Mouse (Mus musculus) heart, postnatal 0 days (tissue): ENCODE results near the gene Paip2b. TPM values are rescaled to one million over a fixed set of nuclear protein-coding genes. Genes with fewer than 3 reads are reported as not detected.

Source experiments
- ATAC-seq: fragments of 200-750 bp; cut with Nextera tagmentation; 2 replicates; pipeline ENCODE4 v1.8.0; 2017; ENCODE audit warnings: low read depth, moderate number of reproducible peaks, moderate library complexity; ENCODE audit not compliant: insufficient read depth
- DNase-seq: peaks from one replicate; pipeline ENCODE4 v3.0.0-alpha.2; 2016; ENCODE audit warnings: low spot score
- H3K27ac ChIP-seq: fragments of 300-500 bp; sonication (generic); 2 replicates; pipeline ENCODE4 v1.5.1; 2014; ENCODE audit warnings: low read depth, mild to moderate bottlenecking
- H3K27me3 ChIP-seq: fragments of 300-500 bp; sonication (generic); 2 replicates; pipeline ENCODE4 v1.6.1; 2014; ENCODE audit warnings: low read length, mixed read lengths; ENCODE audit not compliant: control insufficient read depth, insufficient read depth
- H3K36me3 ChIP-seq: fragments of 300-500 bp; sonication (generic); replicated peaks from 2 replicates; pipeline ENCODE4 v1.6.1; 2014; ENCODE audit warnings: low read length, mixed read lengths; ENCODE audit not compliant: control insufficient read depth, insufficient read depth
- H3K4me1 ChIP-seq: fragments of 300-500 bp; sonication (generic); 2 replicates; pipeline ENCODE4 v1.6.1; 2014; ENCODE audit warnings: antibody characterized with exemption; ENCODE audit not compliant: control insufficient read depth, insufficient read depth
- H3K4me2 ChIP-seq: fragments of 300-500 bp; sonication (generic); 2 replicates; pipeline ENCODE4 v1.6.1; 2014; ENCODE audit warnings: low read depth, mild to moderate bottlenecking, low read length, moderate library complexity
- H3K4me3 ChIP-seq: fragments of 300-500 bp; sonication (generic); 2 replicates; pipeline ENCODE4 v1.5.1; 2014; ENCODE audit warnings: low read depth, low read length
- H3K9ac ChIP-seq: fragments of 300-500 bp; sonication (generic); replicated peaks from 2 replicates; pipeline ENCODE4 v1.6.1; 2014; ENCODE audit warnings: low read depth, low read length, mixed read lengths
- H3K9me3 ChIP-seq: fragments of 300-500 bp; sonication (generic); replicated peaks from 2 replicates; pipeline ENCODE4 v1.6.1; 2016; ENCODE audit warnings: low read length; ENCODE audit not compliant: control insufficient read depth
- CTCF ChIP-seq: IDR thresholded peaks from 2 replicates; pipeline ENCODE4 v1.5.1; 2016; ENCODE audit warnings: antibody characterized with exemption, control low read depth, low read depth
- EP300 ChIP-seq: IDR thresholded peaks from 2 replicates; pipeline ENCODE4 v1.6.1; 2016; ENCODE audit warnings: antibody characterized with exemption, low read depth
- WGBS: fragments of 180-500 bp; shearing (Covaris S2); extraction: QIAGEN DNeasy Blood & Tissue Kit; methylation state at CpG from one replicate; pipeline ENCODE4 v1.1.7; 2014; 5-methylcytosine and 5-hydroxymethylcytosine counted together
- polyA plus RNA-seq: library from polyadenylated mRNA; unstranded; fragments of >200 nt; fragmentation: Nextera tagmentation; extraction: Ambion mirVana; gene quantifications from 2 replicates; pipeline ENCODE4 v1.2.1, GENCODE M21; 2015
- total RNA-seq: library from RNA; depleted of rRNA; stranded (reverse); fragments of >200 nt; gene quantifications from 2 replicates; pipeline ENCODE4 v1.2.3, GENCODE M21; 2014; ENCODE audit warnings: low replicate concordance; rRNA removed

The Paip2b gene
- total RNA-seq (26.8 and 40.2 TPM in 2 replicates), polyA plus RNA-seq (11.6 and 13.0 TPM in 2 replicates)

DNA sequence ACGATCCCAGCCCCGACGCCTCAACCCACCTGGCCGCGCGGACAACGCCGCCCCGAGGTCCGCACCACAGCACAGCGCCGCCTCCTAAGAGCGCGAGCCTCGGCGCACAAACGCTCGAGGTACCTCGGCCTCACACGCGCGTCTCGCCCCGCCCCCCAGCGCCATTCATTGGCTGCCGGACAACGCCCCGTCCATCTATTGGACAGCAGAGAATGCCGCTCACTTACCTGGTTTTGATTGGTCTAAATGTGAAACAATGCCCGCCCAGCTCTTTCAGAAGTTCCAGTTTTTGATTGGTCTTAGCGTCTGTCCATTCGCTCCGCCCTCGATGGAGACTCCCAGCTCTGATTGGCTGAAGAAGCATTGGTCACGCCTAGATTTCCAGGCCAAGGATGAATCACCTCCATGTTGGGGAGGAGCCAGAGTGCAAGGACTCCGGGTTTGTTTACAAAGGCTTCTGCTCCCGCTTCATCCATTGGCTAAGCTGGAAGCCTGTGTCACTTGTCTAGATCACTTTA lies at the start of gene Paip2b:
Gene Paip2b (minus strand): TSS at position 136 of the 518 bp plus-strand sequence.
- no peaks in the 10 kb centered on the region for H3K27me3 ChIP-seq

DNA sequence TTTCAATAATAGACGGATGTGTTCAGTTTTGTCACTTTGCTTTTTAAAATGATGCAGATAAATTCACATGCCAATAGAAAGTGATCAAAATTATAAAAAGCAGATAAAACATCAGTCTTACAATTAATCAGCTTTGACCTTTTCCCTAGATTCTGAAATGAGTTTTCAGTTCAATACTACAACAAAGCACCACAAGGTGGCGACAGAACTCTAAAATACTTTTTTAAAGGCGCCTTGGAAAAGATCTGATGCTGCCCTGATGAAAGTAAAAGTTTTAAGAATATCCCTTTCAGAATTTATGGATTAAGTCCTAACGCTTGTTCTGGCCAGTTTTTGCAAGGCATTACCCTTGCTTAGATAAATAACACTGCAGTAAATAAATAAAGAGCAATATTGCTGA lies 48.3 kb upstream of the Paip2b start:
- no peak overlapping the region for H3K9ac ChIP-seq
- 4% methylated on average over 4 of the region's 4 CpGs for WGBS
- ATAC-seq (no peak), DNase-seq (peak; percentile 70)
- H3K4me3 ChIP-seq, result no peak overlapping the region
- H3K9me3 ChIP-seq, result no peaks in the 10 kb centered on the region
- no peaks in the 10 kb centered on the region for H3K4me1 ChIP-seq
- H3K27me3 ChIP-seq, result no peaks in the 10 kb centered on the region
- no peak overlapping the region for H3K27ac ChIP-seq
- TF ChIP-seq CTCF, result peak; percentile 59
- TF ChIP-seq EP300, result no peak
- no peaks in the 10 kb centered on the region for H3K36me3 ChIP-seq
- peak overlapping the region; percentile 8; the same call in 1 of the 2 replicates for H3K4me2 ChIP-seq

More for the DNA sequence above, at the start of gene Paip2b:
- Histone ChIP-seq H3K36me3 (0 out of 2 replicates have a peak, but pooled peaks cover 4% of the 10 kb centered on the region), H3K4me2 (peak within 1 kb of the TSS; percentile 90), H3K4me3 (peak within 1 kb of the TSS; percentile 71), H3K9me3 (no peaks in the 10 kb centered on the region), H3K9ac (peak within 1 kb of the TSS; percentile 77), H3K4me1 (peaks cover 20% of the 10 kb centered on the region; the same call in 1 of the 2 replicates), H3K27ac (peak within 1 kb of the TSS; percentile 80)
- ATAC-seq, result peak; percentile 97
- WGBS, result under 1% methylated on average over 37 of the region's 37 CpGs
- peak; percentile 100 for DNase-seq
- TF ChIP-seq EP300 (peak; percentile 94), CTCF (peak; percentile 11; the same call in 1 of the 2 replicates)

DNA sequence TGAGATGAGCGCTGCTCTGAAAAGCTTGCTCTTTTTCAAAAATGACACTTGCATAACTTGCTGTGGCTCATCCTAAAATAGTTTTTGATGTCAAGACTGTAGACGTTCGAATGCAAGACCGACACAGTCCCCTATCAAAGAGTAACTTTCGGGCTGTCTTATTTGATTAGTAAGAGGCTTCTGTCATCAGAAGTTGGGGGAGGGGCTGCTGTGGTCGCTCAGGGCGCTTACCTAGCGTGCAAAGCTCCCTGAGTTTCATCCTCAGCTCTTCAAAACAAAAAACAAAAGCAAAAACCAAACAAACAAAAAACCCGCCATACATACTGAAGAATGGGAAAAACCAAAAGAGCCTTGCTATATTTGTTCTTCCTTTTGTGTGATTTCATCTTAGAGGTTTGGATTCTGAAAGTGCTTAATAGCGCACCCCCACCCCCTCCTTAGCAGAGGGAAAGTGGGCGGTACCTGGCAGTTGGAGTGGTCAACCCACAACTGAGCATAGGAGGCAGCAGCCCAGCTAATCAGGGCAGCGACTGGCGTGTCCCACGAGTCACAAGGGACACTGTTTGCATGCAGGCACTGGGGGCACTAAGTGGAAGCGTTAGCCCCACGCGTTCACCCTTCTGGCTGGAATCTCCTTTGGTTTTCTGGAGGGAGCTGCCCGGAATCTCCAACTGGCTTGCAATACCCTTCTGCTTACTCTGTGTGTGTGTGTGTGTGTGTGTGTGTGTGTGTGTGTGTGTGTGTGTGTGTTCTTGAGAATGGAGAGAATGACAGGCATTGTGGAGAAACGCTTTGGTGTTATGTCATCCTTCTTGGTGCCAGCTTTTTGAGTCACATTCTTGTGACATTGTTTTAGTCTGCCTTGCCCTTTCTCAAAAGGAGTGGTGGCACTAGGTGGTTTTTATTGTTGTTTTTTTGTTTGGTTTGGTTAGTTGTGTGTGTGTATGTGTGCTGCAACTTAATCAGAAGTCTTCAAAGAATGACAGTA lies 36.4 kb upstream of the Paip2b start:
- Histone ChIP-seq H3K9ac (peak overlapping the region; percentile 59), H3K4me3 (peak overlapping the region; percentile 69), H3K27ac (peak overlapping the region; percentile 90), H3K9me3 (no peaks in the 10 kb centered on the region), H3K4me1 (0 out of 2 replicates have a peak, but pooled peaks cover 5% of the 10 kb centered on the region), H3K4me2 (peak overlapping the region; percentile 79), H3K36me3 (no peaks in the 10 kb centered on the region), H3K27me3 (no peaks in the 10 kb centered on the region)
- TF ChIP-seq EP300, result peak; percentile 31; the same call in 1 of the 2 replicates
- no peak for TF ChIP-seq CTCF
- peak; percentile 87 for ATAC-seq
- DNase-seq, result peak; percentile 87
- under 1% methylated on average over 19 of the region's 19 CpGs for WGBS

DNA sequence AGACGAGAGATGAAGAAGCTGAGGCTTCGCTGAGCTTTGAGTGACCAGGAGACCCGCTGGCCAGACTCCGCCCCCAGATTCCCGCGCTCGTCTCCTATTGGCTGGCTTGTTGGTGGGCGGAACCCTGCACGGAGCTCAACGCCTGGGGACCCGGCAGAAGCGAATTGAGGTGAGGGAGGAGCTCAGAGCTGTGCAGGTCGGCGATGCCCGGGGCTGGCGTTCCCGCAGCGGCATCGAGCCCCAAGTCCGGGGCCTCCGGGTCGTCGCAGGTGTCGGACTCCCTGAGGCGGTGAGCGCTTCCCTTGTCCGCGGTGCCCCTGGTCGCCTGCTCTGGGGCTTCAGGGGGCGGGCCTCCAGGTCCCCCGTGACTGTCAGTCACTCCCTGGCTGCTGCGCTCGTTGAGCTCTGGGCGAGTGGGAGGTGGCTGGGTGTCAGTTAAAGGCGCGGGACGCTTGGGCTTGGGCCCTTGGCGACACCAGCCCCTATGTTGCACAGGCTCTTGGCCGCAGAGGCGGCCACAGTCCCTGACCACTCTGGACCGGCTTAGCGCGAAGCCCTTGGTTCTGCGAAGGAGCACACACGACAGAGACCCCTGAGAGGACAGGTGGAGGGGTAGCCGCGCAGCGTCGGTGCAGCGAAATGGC lies 35.5 kb upstream of the Paip2b start, which contains the start of gene Zfp638:
Gene Zfp638 (plus strand): TSS at position 156 of the 644 bp plus-strand sequence.
- ATAC-seq, result peak; percentile 91
- DNase-seq, result peak; percentile 88
- Histone ChIP-seq H3K27me3 (no peaks in the 10 kb centered on the region), H3K36me3 (no peaks in the 10 kb centered on the region), H3K4me1 (0 out of 2 replicates have a peak, but pooled peaks cover 5% of the 10 kb centered on the region), H3K4me3 (peak within 1 kb of the TSS; percentile 69), H3K27ac (peak within 1 kb of the TSS; percentile 90), H3K9me3 (no peaks in the 10 kb centered on the region), H3K4me2 (peak within 1 kb of the TSS; percentile 79), H3K9ac (peak within 1 kb of the TSS; percentile 59)
- no peak for TF ChIP-seq CTCF
- under 1% methylated on average over 50 of the region's 50 CpGs for WGBS

DNA sequence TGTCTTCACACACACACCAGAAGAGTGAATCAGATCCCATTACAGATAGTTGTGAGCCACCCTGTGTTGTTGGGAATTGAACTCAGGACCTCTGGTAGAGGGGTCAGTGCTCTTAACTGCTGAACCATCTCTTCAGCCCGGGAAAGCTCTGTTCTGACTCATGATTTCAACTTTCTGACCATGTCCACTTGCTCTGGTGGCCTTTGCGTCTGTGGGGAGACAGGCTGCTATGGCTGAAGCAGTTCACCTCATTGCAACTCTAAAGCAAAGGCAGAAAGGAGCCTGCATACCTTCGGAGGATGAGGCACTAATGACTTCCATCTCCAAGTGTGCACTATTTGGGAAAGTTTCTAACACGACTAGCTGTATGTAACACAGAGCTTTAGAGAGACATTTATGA lies 34.9 kb upstream of the Paip2b start:
- DNase-seq (no peak), ATAC-seq (no peak)
- peak overlapping the region; percentile 79; the same call in 1 of the 2 replicates for H3K4me2 ChIP-seq
- no peak overlapping the region for H3K27ac ChIP-seq
- no peaks in the 10 kb centered on the region for H3K9me3 ChIP-seq
- TF ChIP-seq CTCF (no peak), EP300 (no peak)
- no peak overlapping the region for H3K9ac ChIP-seq
- H3K4me3 ChIP-seq, result peak overlapping the region; percentile 69; the same call in 1 of the 2 replicates
- H3K4me1 ChIP-seq, result 0 out of 2 replicates have a peak, but pooled peaks cover 5% of the 10 kb centered on the region
- H3K27me3 ChIP-seq, result no peaks in the 10 kb centered on the region
- H3K36me3 ChIP-seq, result no peaks in the 10 kb centered on the region
- 30% methylated on average over 4 of the region's 4 CpGs for WGBS
